Mouse (Mus musculus) hindbrain, embryonic 15.5 days (tissue): ENCODE data around the gene Ugt1a8. TPM values are rescaled to one million over a fixed set of nuclear protein-coding genes. Genes with fewer than 3 reads are reported as not detected.

Source experiments
- ATAC-seq: fragments of 200-750 bp; cut with Nextera tagmentation; 2 replicates; pipeline ENCODE4 v1.8.0; 2017; ENCODE audit warnings: low read depth, moderate number of reproducible peaks, moderate TSS enrichment; ENCODE audit not compliant: low FRiP score
- H3K27ac ChIP-seq: fragments of 300-500 bp; sonication (generic); replicated peaks from 2 replicates; pipeline ENCODE4 v1.5.1; 2015; ENCODE audit warnings: mild to moderate bottlenecking, inconsistent platforms
- H3K27me3 ChIP-seq: fragments of 300-500 bp; sonication (generic); 2 replicates; pipeline ENCODE4 v1.6.1; 2015; ENCODE audit warnings: control low read depth, inconsistent platforms
- H3K36me3 ChIP-seq: fragments of 300-500 bp; sonication (generic); 2 replicates; pipeline ENCODE4 v1.6.1; 2015; ENCODE audit warnings: control low read depth, inconsistent platforms
- H3K4me1 ChIP-seq: fragments of 300-500 bp; sonication (generic); replicated peaks from 2 replicates; pipeline ENCODE4 v1.6.1; 2015; ENCODE audit warnings: control low read depth, inconsistent platforms
- H3K4me2 ChIP-seq: fragments of 300-500 bp; sonication (generic); 2 replicates; pipeline ENCODE4 v1.6.1; 2015; ENCODE audit warnings: moderate library complexity, mild to moderate bottlenecking, inconsistent platforms
- H3K4me3 ChIP-seq: fragments of 300-500 bp; sonication (generic); 2 replicates; pipeline ENCODE4 v1.5.1; 2015; ENCODE audit warnings: mild to moderate bottlenecking, inconsistent platforms
- H3K9ac ChIP-seq: fragments of 300-500 bp; sonication (generic); 2 replicates; pipeline ENCODE4 v1.6.1; 2015; ENCODE audit warnings: inconsistent platforms
- H3K9me3 ChIP-seq: fragments of 300-500 bp; sonication (generic); 2 replicates; pipeline ENCODE4 v1.6.1; 2016; ENCODE audit warnings: control low read depth, inconsistent platforms
- WGBS: fragments of 180-500 bp; shearing (Covaris S2); methylation state at CpG from one replicate; pipeline ENCODE4 v1.1.7; 2015; 5-methylcytosine and 5-hydroxymethylcytosine counted together
- polyA plus RNA-seq: library from polyadenylated mRNA; unstranded; fragments of >200 nt; fragmentation: Nextera tagmentation; extraction: Ambion mirVana; gene quantifications from 2 replicates; pipeline ENCODE4 v1.2.1, GENCODE M21; 2015

Ugt1a8 gene
- polyA plus RNA-seq, 1 experiment from 2014 or later: not detected

DNA sequence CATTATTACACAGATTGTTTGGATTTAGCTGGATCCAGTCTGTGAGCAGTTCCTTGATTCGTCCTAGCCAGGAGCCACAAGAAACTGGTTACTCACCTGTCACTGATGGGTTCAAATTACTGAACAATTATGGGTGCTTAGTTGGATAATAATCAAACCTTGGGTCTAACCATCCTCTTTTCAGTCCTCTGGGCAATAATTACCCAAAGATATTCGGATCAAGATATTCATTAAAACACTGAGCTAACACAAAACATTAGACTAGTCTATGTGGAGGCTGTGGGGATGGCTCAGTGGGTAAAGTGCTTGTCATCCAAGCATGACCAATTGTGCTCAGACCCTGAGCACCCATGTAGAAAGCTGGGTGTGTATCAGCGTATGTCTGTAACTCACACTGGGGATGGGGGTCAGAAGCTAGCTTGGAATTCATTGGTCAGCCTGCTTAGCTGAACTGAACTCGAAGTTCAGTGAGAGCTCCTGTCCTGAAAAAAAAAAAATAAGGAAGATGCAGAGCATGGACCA, 148.3 kb downstream of the Ugt1a8 start:
- no peak overlapping the region for H3K4me3 ChIP-seq

DNA sequence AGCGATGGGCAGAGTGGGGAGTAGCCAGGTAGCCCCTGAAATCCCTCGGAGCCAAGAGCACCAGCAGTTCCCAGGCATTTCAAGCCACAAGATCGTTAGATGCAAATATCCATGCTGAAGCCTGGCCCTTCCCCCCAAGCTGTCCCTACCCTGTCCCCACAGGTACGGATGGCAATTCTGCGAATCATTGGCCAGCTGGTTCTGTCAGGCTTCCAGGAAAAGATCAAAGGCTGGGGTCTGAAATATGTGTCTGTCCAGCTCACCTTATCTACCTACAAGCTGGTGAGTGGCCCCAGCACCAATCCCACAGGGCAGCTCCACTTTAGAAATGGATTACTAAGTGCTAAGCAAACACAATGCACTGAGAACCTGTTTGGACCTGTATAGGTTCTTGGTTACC, 149.7 kb downstream of the Ugt1a8 start:
- Histone ChIP-seq H3K27ac (no peak overlapping the region), H3K4me2 (no peak overlapping the region), H3K27me3 (no peaks in the 10 kb centered on the region), H3K4me1 (no peaks in the 10 kb centered on the region), H3K4me3 (no peak overlapping the region), H3K9ac (no peak overlapping the region), H3K9me3 (peaks cover 92% of the 10 kb centered on the region), H3K36me3 (no peaks in the 10 kb centered on the region)
- 82% methylated on average over 5 of the region's 5 CpGs for WGBS
- ATAC-seq: no peak

More for the DNA sequence above, 148.3 kb downstream of the Ugt1a8 start:
- H3K27ac ChIP-seq: no peak overlapping the region
- no peaks in the 10 kb centered on the region for H3K4me1 ChIP-seq
- H3K36me3 ChIP-seq: no peaks in the 10 kb centered on the region
- no peaks in the 10 kb centered on the region for H3K27me3 ChIP-seq
- no peak overlapping the region for H3K4me2 ChIP-seq
- peaks cover 95% of the 10 kb centered on the region for H3K9me3 ChIP-seq
- ATAC-seq: no peak
- WGBS: 64% methylated on average over 4 of the region's 4 CpGs
- H3K9ac ChIP-seq: no peak overlapping the region

DNA sequence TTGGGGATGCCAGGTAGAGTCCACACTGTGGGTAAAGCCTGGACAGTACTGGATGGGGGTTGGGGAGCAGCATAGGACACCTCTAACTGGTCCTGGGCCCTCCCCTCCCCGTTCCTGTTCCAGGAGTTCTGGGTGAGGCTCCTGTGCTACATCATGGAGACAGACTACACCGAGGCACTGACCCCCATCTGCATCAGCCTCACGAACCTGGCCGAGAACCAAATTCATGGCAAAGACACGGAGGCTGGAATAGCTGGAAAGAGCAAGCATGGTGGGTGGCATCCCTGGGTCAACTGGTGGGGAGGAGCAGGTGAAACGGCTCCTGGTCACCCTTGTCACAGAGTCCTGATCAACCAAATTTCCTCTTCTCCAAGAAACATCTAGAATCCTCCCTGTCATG, 151.2 kb downstream of the Ugt1a8 start:
- WGBS: 83% methylated on average over 6 of the region's 6 CpGs
- Histone ChIP-seq H3K36me3 (no peaks in the 10 kb centered on the region), H3K27me3 (no peaks in the 10 kb centered on the region), H3K4me1 (no peaks in the 10 kb centered on the region), H3K27ac (no peak overlapping the region), H3K9me3 (peaks cover 87% of the 10 kb centered on the region), H3K9ac (no peak overlapping the region), H3K4me3 (no peak overlapping the region), H3K4me2 (no peak overlapping the region)
- ATAC-seq: no peak

GRCm38 (mm10) chr1:88240072-88240471, 152.5 kb downstream of the Ugt1a8 start:
- no peak overlapping the region for H3K27ac ChIP-seq
- no peaks in the 10 kb centered on the region for H3K4me1 ChIP-seq
- WGBS: 76% methylated on average over 5 of the region's 5 CpGs
- ATAC-seq: no peak
- no peak overlapping the region for H3K4me2 ChIP-seq
- H3K9ac ChIP-seq: no peak overlapping the region
- H3K9me3 ChIP-seq: peaks cover 87% of the 10 kb centered on the region
- H3K36me3 ChIP-seq: no peaks in the 10 kb centered on the region
- H3K27me3 ChIP-seq: no peaks in the 10 kb centered on the region
- H3K4me3 ChIP-seq: no peak overlapping the region

- no peaks in the 10 kb centered on the region for H3K27me3 ChIP-seq
- H3K36me3 ChIP-seq: no peaks in the 10 kb centered on the region
- no peaks in the 10 kb centered on the region for H3K4me1 ChIP-seq
- H3K9me3 ChIP-seq: peaks cover 87% of the 10 kb centered on the region
- no peak; the same call in 1 of the 2 replicates for ATAC-seq
- H3K4me3 ChIP-seq: no peak overlapping the region
- 73% methylated on average over 4 of the region's 4 CpGs for WGBS
- no peak overlapping the region for H3K4me2 ChIP-seq
- H3K27ac ChIP-seq: no peak overlapping the region
- H3K9ac ChIP-seq: no peak overlapping the region
These were observed 153.0 kb downstream of the Ugt1a8 start for GRCm38 (mm10) chr1:88240579-88240978.

GRCm38 (mm10) chr1:88243861-88244260, 156.2 kb downstream of the Ugt1a8 start:
- ATAC-seq: no peak
- H3K27ac ChIP-seq: no peak overlapping the region
- H3K27me3 ChIP-seq: no peaks in the 10 kb centered on the region
- H3K4me2 ChIP-seq: no peak overlapping the region
- H3K9ac ChIP-seq: no peak overlapping the region
- 68% methylated on average over 5 of the region's 5 CpGs for WGBS
- H3K9me3 ChIP-seq: peaks cover 83% of the 10 kb centered on the region
- no peaks in the 10 kb centered on the region for H3K4me1 ChIP-seq
- no peaks in the 10 kb centered on the region for H3K36me3 ChIP-seq
- H3K4me3 ChIP-seq: no peak overlapping the region

- H3K9me3 ChIP-seq: peaks cover 83% of the 10 kb centered on the region
- 78% methylated on average over 6 of the region's 6 CpGs for WGBS
- no peak overlapping the region for H3K4me2 ChIP-seq
- no peaks in the 10 kb centered on the region for H3K4me1 ChIP-seq
- H3K36me3 ChIP-seq: no peaks in the 10 kb centered on the region
- no peak for ATAC-seq
- no peak overlapping the region for H3K4me3 ChIP-seq
- H3K9ac ChIP-seq: no peak overlapping the region
- H3K27ac ChIP-seq: no peak overlapping the region
- no peaks in the 10 kb centered on the region for H3K27me3 ChIP-seq
These were observed 158.3 kb downstream of the Ugt1a8 start for GRCm38 (mm10) chr1:88245881-88246280.

GRCm38 (mm10) chr1:88246386-88246785, 158.8 kb downstream of the Ugt1a8 start:
- Histone ChIP-seq H3K4me1 (no peaks in the 10 kb centered on the region), H3K4me2 (no peak overlapping the region), H3K27ac (no peak overlapping the region), H3K27me3 (no peaks in the 10 kb centered on the region), H3K9ac (no peak overlapping the region), H3K36me3 (no peaks in the 10 kb centered on the region), H3K9me3 (peaks cover 86% of the 10 kb centered on the region), H3K4me3 (no peak overlapping the region)
- WGBS: 45% methylated on average over 6 of the region's 6 CpGs
- ATAC-seq: no peak

GRCm38 (mm10) chr1:88247660-88248059, 160.0 kb downstream of the Ugt1a8 start:
- no peak for ATAC-seq
- Histone ChIP-seq H3K9me3 (peaks cover 80% of the 10 kb centered on the region), H3K36me3 (no peaks in the 10 kb centered on the region), H3K4me3 (no peak overlapping the region), H3K9ac (no peak overlapping the region), H3K4me1 (no peaks in the 10 kb centered on the region), H3K4me2 (no peak overlapping the region), H3K27ac (no peak overlapping the region), H3K27me3 (no peaks in the 10 kb centered on the region)
- WGBS: 55% methylated on average over 2 of the region's 2 CpGs

- Histone ChIP-seq H3K4me1 (no peaks in the 10 kb centered on the region), H3K4me2 (no peak overlapping the region), H3K27ac (no peak overlapping the region), H3K9ac (no peak overlapping the region), H3K9me3 (peaks cover 78% of the 10 kb centered on the region), H3K36me3 (no peaks in the 10 kb centered on the region), H3K4me3 (no peak overlapping the region), H3K27me3 (no peaks in the 10 kb centered on the region)
- ATAC-seq: no peak
- 73% methylated on average over 4 of the region's 4 CpGs for WGBS
These were observed 161.0 kb downstream of the Ugt1a8 start for GRCm38 (mm10) chr1:88248658-88249057.

DNA sequence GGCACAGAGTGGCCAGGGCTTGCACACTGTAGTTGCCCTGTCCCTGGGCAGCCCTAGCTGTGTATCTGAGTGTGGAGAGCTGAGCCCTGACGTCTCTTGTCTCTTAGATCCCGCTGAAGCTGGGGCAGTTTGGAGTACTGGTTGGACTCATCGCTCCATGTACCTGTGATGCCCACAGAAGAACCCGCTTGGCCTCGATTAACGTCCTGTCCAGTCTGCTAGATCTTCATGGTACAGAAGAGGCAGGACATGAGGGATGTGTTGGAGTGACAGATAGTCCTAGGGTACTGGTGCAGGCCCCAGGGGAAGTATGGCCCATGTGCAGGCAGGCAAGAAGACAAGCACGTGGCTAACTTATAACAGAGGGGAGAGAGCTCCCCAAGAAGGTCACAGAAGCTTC, 162.0 kb downstream of the Ugt1a8 start:
- Histone ChIP-seq H3K27me3 (no peaks in the 10 kb centered on the region), H3K36me3 (no peaks in the 10 kb centered on the region), H3K4me3 (no peak overlapping the region), H3K9ac (no peak overlapping the region), H3K9me3 (peaks cover 78% of the 10 kb centered on the region), H3K4me2 (no peak overlapping the region), H3K4me1 (no peaks in the 10 kb centered on the region), H3K27ac (no peak overlapping the region)
- ATAC-seq: no peak
- WGBS: 81% methylated on average over 7 of the region's 7 CpGs

DNA sequence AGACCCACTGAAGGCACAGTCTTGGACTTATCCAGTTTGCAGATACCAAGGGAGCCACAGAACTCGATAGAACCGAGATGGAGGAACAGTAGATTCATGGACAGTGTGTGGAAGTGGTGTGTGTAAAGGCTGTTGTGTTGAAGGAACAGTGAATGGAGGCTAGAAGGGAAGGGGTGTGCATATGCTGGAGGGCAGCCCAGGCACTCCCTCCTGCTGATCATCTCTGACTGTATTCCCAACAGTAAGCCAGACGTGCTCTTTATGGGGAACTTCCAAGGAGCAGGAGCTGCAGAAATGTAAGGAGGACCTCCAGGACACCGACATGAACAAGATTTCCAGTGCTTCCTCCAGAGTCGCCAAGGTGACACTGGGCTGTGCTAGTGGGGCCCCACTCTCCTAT, 162.4 kb downstream of the Ugt1a8 start:
- WGBS: 84% methylated on average over 5 of the region's 5 CpGs
- Histone ChIP-seq H3K4me2 (no peak overlapping the region), H3K9ac (no peak overlapping the region), H3K4me3 (no peak overlapping the region), H3K9me3 (peaks cover 78% of the 10 kb centered on the region), H3K36me3 (no peaks in the 10 kb centered on the region), H3K27ac (no peak overlapping the region), H3K27me3 (no peaks in the 10 kb centered on the region), H3K4me1 (no peaks in the 10 kb centered on the region)
- ATAC-seq: no peak

GRCm38 (mm10) chr1:88253106-88253505, 165.5 kb downstream of the Ugt1a8 start:
- no peaks in the 10 kb centered on the region for H3K36me3 ChIP-seq
- no peak for ATAC-seq
- no peaks in the 10 kb centered on the region for H3K27me3 ChIP-seq
- no peak overlapping the region for H3K4me3 ChIP-seq
- H3K9ac ChIP-seq: no peak overlapping the region
- peaks cover 72% of the 10 kb centered on the region for H3K9me3 ChIP-seq
- H3K27ac ChIP-seq: no peak overlapping the region
- WGBS: 77% methylated on average over 8 of the region's 8 CpGs
- no peak overlapping the region for H3K4me2 ChIP-seq
- H3K4me1 ChIP-seq: no peaks in the 10 kb centered on the region
